Mouse (Mus musculus): ENCODE data around the gene Dgki. TPM values are rescaled to one million over a fixed set of nuclear protein-coding genes. Genes with fewer than 3 reads are reported as not detected.

Dgki gene
- total and polyA plus RNA-seq, 3 experiments, result 0.05 TPM; not detected in 2

- DNase-seq (ENCODE audit: low spot score) (no peak), ATAC-seq (ENCODE audit: extremely low read depth, insufficient number of reproducible peaks, low FRiP score, poor library complexity, severe bottlenecking) (no peak)
- TF ChIP-seq TAL1 (conservative IDR thresholded peaks at IDR 0.05; ENCODE audit: low read depth, low read length) (no peak), GATA2 (IDR thresholded peaks at IDR 0.05; ENCODE audit: borderline replicate concordance, low read depth, low read length) (no peak), CTCF (IDR thresholded peaks at IDR 0.05; ENCODE audit: low read depth, low read length) (no peak), GATA1 (IDR thresholded peaks at IDR 0.05; ENCODE audit: borderline replicate concordance, low read length) (no peak), POLR2AphosphoS5 (IDR thresholded peaks at IDR 0.05; ENCODE audit: insufficient replicate concordance, low read depth, low read length) (no peak)
- H3K4me1 ChIP-seq (ENCODE audit: insufficient read depth, low read depth, low read length), result no peaks in the 10 kb centered on the region
- peaks cover 4% of the 10 kb centered on the region for H3K9me3 ChIP-seq (replicated peaks)
- no peaks in the 10 kb centered on the region for H3K36me3 ChIP-seq (replicated peaks)
- H3K4me3 ChIP-seq (ENCODE audit: low read depth, low read length), result no peak overlapping the region
- no peaks in the 10 kb centered on the region for H3K27me3 ChIP-seq (ENCODE audit: insufficient read depth, low read length)
Observed at GRCm38 (mm10) chr6:37258662-37259061, 41.3 kb downstream of the Dgki start.

GRCm38 (mm10) chr6:37254144-37254543, 45.8 kb downstream of the Dgki start:
- ATAC-seq (ENCODE audit: extremely low read depth, insufficient number of reproducible peaks, low FRiP score, poor library complexity, severe bottlenecking) (no peak), DNase-seq (ENCODE audit: low spot score) (no peak)
- no peak overlapping the region for H3K4me3 ChIP-seq (ENCODE audit: low read depth, low read length)
- TF ChIP-seq CTCF (IDR thresholded peaks at IDR 0.05; ENCODE audit: low read depth, low read length) (no peak), TAL1 (conservative IDR thresholded peaks at IDR 0.05; ENCODE audit: low read depth, low read length) (no peak), POLR2AphosphoS5 (IDR thresholded peaks at IDR 0.05; ENCODE audit: insufficient replicate concordance, low read depth, low read length) (no peak), GATA2 (IDR thresholded peaks at IDR 0.05; ENCODE audit: borderline replicate concordance, low read depth, low read length) (no peak), GATA1 (IDR thresholded peaks at IDR 0.05; ENCODE audit: borderline replicate concordance, low read length) (no peak)
- no peaks in the 10 kb centered on the region for H3K27me3 ChIP-seq (ENCODE audit: insufficient read depth, low read length)
- H3K4me1 ChIP-seq (ENCODE audit: insufficient read depth, low read depth, low read length), result no peaks in the 10 kb centered on the region
- no peaks in the 10 kb centered on the region for H3K36me3 ChIP-seq (replicated peaks)
- H3K9me3 ChIP-seq (replicated peaks), result peaks cover 2% of the 10 kb centered on the region

- no peaks in the 10 kb centered on the region for H3K27me3 ChIP-seq (ENCODE audit: insufficient read depth, low read length)
- ATAC-seq (ENCODE audit: extremely low read depth, insufficient number of reproducible peaks, low FRiP score, poor library complexity, severe bottlenecking) (no peak), DNase-seq (ENCODE audit: low spot score) (no peak)
Observed at GRCm38 (mm10) chr6:37252536-37252935, 47.4 kb downstream of the Dgki start.

GRCm38 (mm10) chr6:37250671-37251070, 49.3 kb downstream of the Dgki start:
- TF ChIP-seq TAL1 (conservative IDR thresholded peaks at IDR 0.05; ENCODE audit: low read depth, low read length) (no peak), GATA1 (IDR thresholded peaks at IDR 0.05; ENCODE audit: borderline replicate concordance, low read length) (no peak), GATA2 (IDR thresholded peaks at IDR 0.05; ENCODE audit: borderline replicate concordance, low read depth, low read length) (no peak), CTCF (IDR thresholded peaks at IDR 0.05; ENCODE audit: low read depth, low read length) (no peak)
- no peak for ATAC-seq (ENCODE audit: extremely low read depth, insufficient number of reproducible peaks, low FRiP score, poor library complexity, severe bottlenecking)
- H3K36me3 ChIP-seq (replicated peaks), result no peaks in the 10 kb centered on the region
- H3K4me3 ChIP-seq (ENCODE audit: low read depth, low read length), result no peak overlapping the region
- DNase-seq (ENCODE audit: low spot score), result no peak
- no peaks in the 10 kb centered on the region for H3K4me1 ChIP-seq (ENCODE audit: insufficient read depth, low read depth, low read length)
- H3K27me3 ChIP-seq (ENCODE audit: insufficient read depth, low read length), result no peaks in the 10 kb centered on the region
- no peaks in the 10 kb centered on the region; the same call in 1 of the 2 replicates for H3K9me3 ChIP-seq (replicated peaks)

More at GRCm38 (mm10) chr6:37252536-37252935, 47.4 kb downstream of the Dgki start:
- H3K4me1 ChIP-seq (ENCODE audit: insufficient read depth, low read depth, low read length), result no peaks in the 10 kb centered on the region
- H3K36me3 ChIP-seq (replicated peaks), result no peaks in the 10 kb centered on the region
- no peak overlapping the region for H3K4me3 ChIP-seq (ENCODE audit: low read depth, low read length)
- no peaks in the 10 kb centered on the region; the same call in 1 of the 2 replicates for H3K9me3 ChIP-seq (replicated peaks)
- TF ChIP-seq CTCF (IDR thresholded peaks at IDR 0.05; ENCODE audit: low read depth, low read length) (no peak), TAL1 (conservative IDR thresholded peaks at IDR 0.05; ENCODE audit: low read depth, low read length) (no peak), GATA1 (IDR thresholded peaks at IDR 0.05; ENCODE audit: borderline replicate concordance, low read length) (no peak), POLR2AphosphoS5 (IDR thresholded peaks at IDR 0.05; ENCODE audit: insufficient replicate concordance, low read depth, low read length) (no peak), GATA2 (IDR thresholded peaks at IDR 0.05; ENCODE audit: borderline replicate concordance, low read depth, low read length) (no peak)

GRCm38 (mm10) chr6:37245757-37246156, 54.2 kb downstream of the Dgki start:
- Histone ChIP-seq H3K4me3 (ENCODE audit: low read depth, low read length) (no peak overlapping the region), H3K4me1 (ENCODE audit: insufficient read depth, low read depth, low read length) (no peaks in the 10 kb centered on the region), H3K36me3 (replicated peaks) (no peaks in the 10 kb centered on the region), H3K27me3 (ENCODE audit: insufficient read depth, low read length) (no peaks in the 10 kb centered on the region), H3K9me3 (replicated peaks) (no peaks in the 10 kb centered on the region)
- TF ChIP-seq GATA1 (IDR thresholded peaks at IDR 0.05; ENCODE audit: borderline replicate concordance, low read length) (no peak), GATA2 (IDR thresholded peaks at IDR 0.05; ENCODE audit: borderline replicate concordance, low read depth, low read length) (no peak), CTCF (IDR thresholded peaks at IDR 0.05; ENCODE audit: low read depth, low read length) (no peak), POLR2AphosphoS5 (IDR thresholded peaks at IDR 0.05; ENCODE audit: insufficient replicate concordance, low read depth, low read length) (no peak), TAL1 (conservative IDR thresholded peaks at IDR 0.05; ENCODE audit: low read depth, low read length) (no peak)
- ATAC-seq (ENCODE audit: extremely low read depth, insufficient number of reproducible peaks, low FRiP score, poor library complexity, severe bottlenecking), result no peak
- no peak for DNase-seq (ENCODE audit: low spot score)

GRCm38 (mm10) chr6:37244074-37244473, 55.9 kb downstream of the Dgki start:
- Histone ChIP-seq H3K4me1 (ENCODE audit: insufficient read depth, low read depth, low read length) (no peaks in the 10 kb centered on the region), H3K4me3 (ENCODE audit: low read depth, low read length) (no peak overlapping the region), H3K36me3 (replicated peaks) (no peaks in the 10 kb centered on the region), H3K27me3 (ENCODE audit: insufficient read depth, low read length) (no peaks in the 10 kb centered on the region), H3K9me3 (replicated peaks) (no peaks in the 10 kb centered on the region)
- TF ChIP-seq GATA2 (IDR thresholded peaks at IDR 0.05; ENCODE audit: borderline replicate concordance, low read depth, low read length), result no peak
- TF ChIP-seq POLR2AphosphoS5 (IDR thresholded peaks at IDR 0.05; ENCODE audit: insufficient replicate concordance, low read depth, low read length), result no peak
- no peak for TF ChIP-seq CTCF (IDR thresholded peaks at IDR 0.05; ENCODE audit: low read depth, low read length)
- TF ChIP-seq GATA1 (IDR thresholded peaks at IDR 0.05; ENCODE audit: borderline replicate concordance, low read length), result no peak
- TF ChIP-seq TAL1 (conservative IDR thresholded peaks at IDR 0.05; ENCODE audit: low read depth, low read length), result no peak
- ATAC-seq (ENCODE audit: extremely low read depth, insufficient number of reproducible peaks, low FRiP score, poor library complexity, severe bottlenecking) (no peak), DNase-seq (ENCODE audit: low spot score) (no peak)
